Mouse (Mus musculus) adrenal gland, postnatal 10 days (tissue): ENCODE data around the gene Lrrc4c. TPM values are rescaled to one million over a fixed set of nuclear protein-coding genes. Genes with fewer than 3 reads are reported as not detected.

Source experiments
- DNase-seq: peaks from one replicate; pipeline ENCODE4 v3.0.0; 2021; ENCODE audit warnings: mixed read lengths
- long read RNA-seq, 2 experiments: library from polyadenylated mRNA; stranded (forward); transcript quantifications; one replicate each; pipeline ENCODE4 v2.0.0; 2021
- total RNA-seq, 2 experiments: library from RNA; stranded (reverse); gene quantifications; 2 replicates each; pipeline ENCODE4 v1.2.3; 2021

Gene Lrrc4c
- total RNA-seq: 1 to 10 TPM; 3.1 to 4.0 TPM
- long read RNA-seq, experiment 1, partial matches to known transcripts: 0 of 4 reads
- long read RNA-seq, experiment 1, other reads (novel, unspliced or antisense): 4 of 4 reads
- long read RNA-seq, experiment 2, transcript Lrrc4c-201 (3 exons, 3,492 nt): major isoform, 5 of 6 reads
- long read RNA-seq, experiment 2, partial matches to known transcripts: 0 of 6 reads
- long read RNA-seq, experiment 2, other reads (novel, unspliced or antisense): 1 of 6 reads

DNA sequence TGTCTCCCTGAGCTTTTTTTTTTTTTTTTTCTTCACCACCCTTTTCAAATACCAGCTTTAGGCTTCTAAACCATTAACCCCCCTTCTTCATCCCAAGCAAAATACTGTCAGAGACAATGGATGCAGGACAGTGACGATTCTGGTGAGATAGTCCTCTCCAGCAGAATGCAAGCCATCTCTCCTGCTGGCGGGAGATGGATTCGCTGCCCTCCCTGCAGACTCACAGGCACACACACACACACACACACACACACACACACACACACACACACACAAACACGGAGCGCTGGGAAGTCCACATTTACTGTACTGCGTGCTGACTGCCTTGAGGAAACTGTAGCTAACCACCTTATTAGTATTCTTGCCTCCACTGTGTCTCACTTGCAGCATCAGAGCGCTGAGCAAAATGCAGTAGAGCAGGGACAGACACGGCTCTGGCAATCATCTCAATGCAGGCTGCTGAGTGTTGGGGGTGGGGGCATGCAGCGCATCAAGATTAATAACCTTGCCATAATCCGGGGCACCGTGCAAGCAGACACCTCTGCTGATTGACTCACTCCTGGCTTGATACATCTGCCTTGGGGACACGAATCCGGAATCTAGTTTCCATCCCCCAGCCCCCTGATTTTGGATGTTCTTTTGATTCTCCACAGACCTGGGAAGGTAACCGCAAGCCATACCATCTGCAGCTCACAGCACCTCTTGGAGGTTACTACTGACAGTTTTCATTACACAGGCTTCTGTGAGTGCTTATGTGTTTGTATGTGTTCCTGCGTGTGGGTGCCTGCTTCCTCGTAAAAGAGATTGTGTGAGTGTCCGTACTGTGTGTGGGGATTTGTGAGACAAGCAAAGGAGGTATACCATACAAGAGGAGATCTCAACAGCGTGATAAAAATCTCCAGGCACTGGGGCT, at the start of gene Lrrc4c:
TSS of gene Lrrc4c (plus strand) at position 783 of the 913 bp plus-strand sequence.
- no peak for DNase-seq

DNA sequence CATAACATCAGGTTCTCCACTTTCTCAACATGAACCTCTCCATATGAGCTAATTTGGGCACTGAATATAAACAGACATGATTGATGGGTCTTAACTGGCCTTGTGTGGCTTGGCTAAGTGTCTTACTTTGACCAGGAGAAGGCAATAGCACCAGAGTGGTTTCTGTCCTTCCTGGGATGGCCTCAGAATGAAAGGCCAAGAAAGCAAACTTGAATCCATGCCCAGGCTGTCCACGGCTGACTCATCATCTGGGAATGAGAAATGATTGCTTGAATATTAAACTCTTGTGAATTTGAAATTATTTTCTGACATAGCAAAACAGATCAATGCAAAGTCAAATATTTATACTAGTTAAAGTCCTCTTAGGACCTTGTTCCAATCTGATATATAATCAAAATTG, 42.9 kb upstream of the Lrrc4c start:
- DNase-seq: peak; percentile 45

DNA sequence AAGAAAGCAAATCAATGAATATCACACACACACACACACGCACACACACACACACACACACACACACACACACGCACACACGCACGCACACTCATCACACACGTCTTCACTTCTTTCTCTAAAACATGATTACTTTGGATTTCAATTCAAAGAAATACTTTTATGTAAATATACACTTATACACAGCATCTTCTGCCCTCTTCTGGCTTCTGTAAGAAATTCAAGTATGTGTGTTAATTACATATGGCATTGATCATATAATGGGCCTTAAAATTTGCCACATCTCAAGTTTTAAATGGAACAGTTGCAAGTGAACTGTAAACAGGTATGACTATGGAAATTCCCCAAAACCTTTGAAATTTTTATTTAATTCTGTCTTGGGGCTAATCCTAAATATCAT, 35.0 kb upstream of the Lrrc4c start:
- DNase-seq: no peak

DNA sequence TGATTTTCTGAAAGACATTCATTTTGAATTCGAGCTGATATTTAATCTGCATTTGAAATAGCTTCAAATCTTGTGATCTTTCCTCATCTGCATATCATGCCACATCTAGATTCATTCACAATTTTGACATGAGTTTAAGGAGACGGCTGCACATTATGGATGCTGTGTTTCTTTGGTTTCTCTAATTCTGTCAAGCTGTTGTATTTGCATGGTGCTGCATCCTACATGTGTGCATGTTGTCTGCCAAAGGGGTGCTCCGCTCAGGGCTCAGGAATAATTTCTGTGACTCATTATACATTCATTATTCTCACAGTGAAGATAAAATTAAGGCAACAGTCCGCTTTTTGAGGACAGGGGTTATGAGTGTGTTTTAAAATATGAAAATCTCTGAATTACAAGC, 30.5 kb upstream of the Lrrc4c start:
- no peak for DNase-seq

DNA sequence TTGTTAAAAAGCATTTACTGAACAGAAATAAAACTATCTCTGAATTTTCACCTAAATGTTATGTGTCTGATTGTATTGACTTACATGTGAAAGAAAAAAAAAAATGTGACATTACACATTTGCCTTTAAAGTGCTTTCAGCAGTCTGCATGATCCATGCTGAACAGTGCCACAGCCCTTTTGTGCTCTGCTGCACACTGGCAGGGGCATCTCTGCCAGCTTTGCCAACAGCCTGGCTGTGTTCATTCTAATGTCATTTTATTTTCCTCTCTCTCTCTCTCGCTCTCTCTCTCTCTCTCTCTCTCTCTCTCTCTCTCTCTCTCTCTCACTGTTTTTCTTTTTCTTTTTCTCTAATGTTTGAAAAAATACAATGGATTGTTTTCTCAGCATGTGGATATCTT, 27.4 kb upstream of the Lrrc4c start:
- peak; percentile 6 for DNase-seq

DNA sequence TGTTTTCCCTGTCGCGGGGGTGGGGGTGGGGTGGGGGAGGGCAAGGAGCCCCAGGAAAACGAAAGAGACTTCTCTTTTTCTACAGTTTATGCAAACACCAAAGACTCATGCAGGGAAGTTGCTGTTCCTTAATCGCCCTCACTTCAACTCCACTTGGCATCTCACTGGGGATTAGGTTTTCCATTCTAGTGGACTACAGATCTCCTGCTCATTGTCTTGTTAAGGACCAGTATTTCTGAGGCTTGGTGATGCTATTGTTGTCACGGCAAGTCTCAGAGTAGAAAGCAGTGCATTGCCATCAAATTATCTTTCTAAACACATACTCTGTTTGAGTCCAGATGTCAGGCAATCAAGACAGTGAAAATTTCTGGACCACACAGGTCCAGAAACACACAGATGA, 2.9 kb upstream of the Lrrc4c start:
- DNase-seq: no peak

DNA sequence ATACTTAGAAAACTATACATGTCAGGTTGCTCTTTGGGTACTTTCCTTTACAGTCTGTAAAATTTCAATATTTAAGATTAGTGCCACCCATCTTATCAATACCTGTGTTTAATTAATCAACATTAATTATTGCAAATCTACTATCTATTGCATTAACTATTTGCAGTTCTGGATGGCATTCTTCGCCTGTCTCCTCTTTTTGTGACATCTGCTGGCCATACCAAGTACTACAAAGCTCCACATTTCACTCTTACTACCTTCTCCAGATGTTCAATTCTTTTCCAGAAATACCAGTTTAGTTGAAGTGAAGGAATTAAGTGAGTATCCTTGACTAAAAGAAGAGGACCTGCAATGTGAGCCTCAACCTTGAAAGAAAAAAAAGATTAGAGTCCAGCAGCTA, 1.4 kb upstream of the Lrrc4c start:
- no peak for DNase-seq

DNA sequence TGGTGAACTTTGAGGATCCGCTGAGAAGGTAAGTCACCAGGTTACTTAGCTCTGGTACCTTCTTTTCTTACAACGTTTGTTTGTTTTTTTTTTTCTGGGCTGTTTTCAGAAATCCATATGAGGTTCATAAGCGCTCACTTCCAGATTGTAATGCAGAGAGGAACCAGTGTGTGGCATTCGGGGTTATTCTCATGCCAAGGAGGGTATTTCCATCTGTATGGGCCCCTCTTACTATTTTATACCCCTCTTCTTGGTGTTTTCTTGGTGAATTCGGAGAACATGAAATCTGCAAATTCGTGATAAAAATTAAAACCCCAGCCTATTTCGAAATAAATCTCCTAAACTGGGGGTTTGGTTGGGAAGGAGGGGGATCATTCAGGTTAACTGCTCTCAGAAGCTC, 587 bp downstream of the Lrrc4c start:
- DNase-seq: no peak

DNA sequence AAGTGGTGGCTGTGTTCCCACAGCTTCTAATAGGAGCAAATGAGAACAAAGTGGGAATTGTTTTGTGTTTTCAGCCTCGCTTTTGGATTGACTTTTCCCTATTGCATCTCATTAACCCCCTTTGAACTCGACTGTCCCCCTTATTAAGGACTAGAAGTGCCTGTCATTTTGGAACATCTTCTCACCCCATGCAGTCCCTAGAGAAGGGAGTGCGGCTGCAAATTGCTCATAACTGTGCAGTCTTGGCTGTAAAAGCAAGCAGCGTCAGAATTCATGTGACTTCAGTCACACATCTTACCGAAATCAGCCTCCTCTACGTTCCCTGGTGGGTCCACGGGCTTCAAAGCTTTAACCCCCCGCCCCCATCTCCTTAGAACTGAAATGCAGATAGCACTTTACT, 1.2 kb downstream of the Lrrc4c start:
- no peak for DNase-seq

DNA sequence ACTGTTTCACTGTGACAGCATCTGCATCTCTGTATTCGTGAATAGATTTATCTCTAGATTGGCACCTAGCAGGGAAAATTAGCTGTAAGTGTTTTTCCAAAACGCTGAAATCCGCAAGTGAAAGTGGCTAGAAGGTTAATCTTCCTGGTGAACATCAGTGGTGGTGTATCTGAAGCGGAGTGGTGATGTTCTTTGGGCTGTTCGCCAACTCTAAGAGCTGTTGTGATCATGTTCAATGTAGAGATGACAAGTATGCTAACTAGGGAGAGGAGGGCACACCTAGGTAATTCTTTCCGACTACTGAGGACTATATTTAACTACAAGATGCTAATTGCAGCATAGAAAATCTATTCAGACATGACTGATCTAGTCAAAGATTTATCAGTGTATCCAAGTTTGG, 1.7 kb downstream of the Lrrc4c start:
- no peak for DNase-seq

DNA sequence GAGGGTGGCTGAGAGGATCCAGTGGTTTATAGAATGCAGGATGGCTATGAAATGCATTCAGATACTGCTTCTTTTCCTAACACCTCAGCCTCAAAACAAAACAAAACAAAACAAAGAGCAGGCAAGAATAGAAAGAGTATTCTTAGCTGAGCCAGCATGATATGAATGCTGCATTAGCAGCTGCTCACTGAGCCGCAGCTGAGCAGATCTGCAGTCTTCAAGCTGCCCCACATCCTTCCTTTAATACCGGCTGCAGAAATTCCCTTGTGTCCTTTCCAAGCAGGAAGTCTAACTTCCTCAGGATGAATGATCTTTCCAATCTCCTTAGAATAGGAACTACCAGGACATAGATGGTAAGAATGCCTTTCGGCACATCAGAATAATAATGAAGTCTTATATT, 16.7 kb downstream of the Lrrc4c start:
- no peak for DNase-seq

DNA sequence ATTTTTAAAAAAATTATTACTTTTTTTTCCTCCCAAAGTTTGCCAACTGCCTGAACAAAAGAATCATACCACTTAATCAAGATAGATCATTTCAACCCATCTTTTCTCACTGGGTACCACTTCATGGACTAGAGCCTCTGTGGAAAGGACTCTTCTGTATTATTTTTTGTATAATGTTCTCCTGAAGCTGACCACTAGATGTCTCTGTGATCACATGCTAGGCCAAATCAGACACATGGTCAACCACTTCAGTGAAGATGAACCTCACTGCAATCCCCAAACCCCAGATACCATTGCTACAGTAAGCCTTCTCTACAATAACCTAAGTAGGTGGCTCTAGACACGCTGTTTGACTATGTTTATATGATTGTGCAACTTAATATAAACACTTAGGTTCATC, 19.4 kb downstream of the Lrrc4c start:
- DNase-seq: peak; percentile 10

DNA sequence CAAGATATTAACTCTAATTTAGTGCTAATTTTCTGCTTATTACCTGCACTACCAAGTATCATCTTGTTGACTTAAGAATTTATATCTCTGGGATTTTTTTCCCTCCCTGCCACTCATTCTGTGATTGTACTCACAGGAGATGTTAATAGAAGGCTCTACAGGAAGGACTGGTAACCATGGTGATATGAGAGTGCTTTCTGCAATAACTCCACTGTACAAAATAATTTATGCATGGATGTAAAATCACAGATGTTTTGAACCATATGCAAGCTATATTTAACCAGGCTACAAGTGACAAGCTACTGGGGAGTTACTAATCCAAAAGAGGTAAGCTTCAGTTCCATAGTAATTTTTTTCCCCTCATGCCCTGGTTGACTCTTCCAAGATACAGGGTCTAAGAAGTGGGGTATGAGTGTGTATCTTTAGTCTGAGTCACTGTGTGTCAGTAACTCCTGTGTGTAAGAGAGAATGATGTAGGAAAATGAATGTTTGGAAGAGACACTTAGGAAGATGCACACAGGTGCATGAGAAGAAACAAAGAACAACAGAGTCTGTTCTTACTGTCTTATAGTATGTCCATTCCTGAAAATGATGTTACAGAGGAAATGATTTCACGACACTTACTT, 83.3 kb downstream of the Lrrc4c start:
- no peak for DNase-seq

DNA sequence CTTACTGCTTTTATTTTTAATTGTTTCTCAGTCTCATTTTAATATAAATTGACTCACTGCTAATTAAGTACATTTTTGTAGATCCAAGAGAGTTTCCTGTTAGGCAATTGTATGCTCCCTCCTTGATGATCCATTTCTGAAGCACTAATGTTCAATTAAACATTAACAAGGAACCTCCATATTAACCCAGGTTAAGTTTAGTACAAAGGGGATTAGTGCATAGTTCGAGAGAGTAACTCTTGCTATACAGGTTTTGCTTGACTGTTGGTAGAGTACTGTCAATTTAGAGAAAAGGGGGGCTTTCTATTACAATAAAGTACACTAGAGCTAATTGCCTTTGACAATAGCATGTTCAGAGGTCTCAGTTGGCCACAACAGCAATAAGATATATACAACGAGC, 84.5 kb downstream of the Lrrc4c start:
- DNase-seq: no peak

DNA sequence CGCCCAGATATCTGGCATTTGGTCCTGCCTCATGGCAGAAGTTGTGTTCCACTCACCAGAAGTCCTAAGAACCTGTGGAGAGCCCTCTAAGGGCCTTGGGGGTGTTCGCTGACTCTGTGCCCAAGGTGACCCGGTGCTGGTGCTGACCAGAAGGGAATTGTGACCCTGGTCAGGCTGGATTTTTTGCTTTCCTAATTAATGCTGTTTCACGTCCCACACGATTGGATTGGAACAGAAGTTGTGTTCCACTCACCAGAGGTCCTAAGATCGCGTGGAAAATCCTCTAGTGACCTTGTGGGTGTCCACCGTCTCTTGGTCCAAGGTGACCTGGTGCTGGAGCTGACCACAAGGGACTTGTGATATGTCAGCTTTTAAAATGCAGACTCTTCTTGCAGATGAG, 88.9 kb downstream of the Lrrc4c start:
- DNase-seq: no peak

DNA sequence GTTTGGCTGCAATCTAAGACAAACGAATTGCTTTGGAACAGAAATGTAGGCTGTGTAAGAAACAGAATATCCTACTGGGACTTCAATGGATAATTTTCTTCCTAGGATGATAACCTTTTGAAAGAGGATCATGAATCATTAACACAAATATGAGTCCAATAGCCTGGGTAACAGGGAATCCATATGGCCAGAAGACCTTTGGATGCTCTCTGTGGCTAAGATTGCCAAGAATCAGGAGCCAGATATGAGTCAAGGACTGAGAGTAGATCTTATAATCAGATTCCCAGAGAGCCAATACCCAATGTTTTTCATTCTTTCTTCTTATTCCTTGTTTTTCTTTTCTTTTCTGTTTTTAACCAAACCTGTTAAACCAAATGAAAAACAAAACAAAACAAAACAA, 93.2 kb downstream of the Lrrc4c start:
- DNase-seq: no peak

DNA sequence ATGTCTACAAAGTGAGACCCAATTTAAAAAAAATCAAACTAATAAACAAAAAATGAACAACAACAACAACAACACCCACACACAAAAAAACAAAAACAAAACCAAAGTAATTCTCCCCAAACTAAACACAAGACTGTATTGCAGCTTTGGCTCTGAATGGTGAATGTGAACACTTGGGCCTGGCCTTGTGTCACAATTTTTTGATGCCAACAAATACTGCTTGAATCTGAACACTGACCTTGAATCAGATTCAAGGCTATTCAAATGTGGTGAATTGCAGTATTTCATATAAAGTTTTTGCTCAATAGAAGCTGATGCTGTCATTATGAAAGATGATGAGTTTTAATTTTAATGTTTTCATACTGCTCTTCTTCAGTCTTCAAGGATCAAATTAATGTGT, 143.6 kb downstream of the Lrrc4c start:
- peak; percentile 10 for DNase-seq

DNA sequence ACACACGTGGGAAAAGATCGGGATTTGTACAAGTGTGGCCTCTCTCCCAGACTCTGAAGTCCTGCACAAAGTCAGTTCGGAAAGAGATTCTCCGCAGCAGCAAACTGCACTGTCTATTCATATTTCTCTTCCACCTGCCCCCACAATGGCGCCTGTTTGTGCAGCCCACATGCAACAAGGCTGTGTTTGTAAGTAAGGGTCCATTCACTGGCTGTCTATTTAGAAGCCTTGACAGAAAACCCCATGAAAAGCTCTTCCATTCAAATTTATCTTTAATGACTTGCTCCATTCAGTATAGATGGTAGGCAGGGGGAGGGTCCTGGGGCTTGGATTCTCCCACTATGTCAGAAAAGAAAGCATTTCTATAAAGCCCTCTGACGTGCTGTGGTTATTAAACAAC, 157.7 kb downstream of the Lrrc4c start:
- DNase-seq: no peak

DNA sequence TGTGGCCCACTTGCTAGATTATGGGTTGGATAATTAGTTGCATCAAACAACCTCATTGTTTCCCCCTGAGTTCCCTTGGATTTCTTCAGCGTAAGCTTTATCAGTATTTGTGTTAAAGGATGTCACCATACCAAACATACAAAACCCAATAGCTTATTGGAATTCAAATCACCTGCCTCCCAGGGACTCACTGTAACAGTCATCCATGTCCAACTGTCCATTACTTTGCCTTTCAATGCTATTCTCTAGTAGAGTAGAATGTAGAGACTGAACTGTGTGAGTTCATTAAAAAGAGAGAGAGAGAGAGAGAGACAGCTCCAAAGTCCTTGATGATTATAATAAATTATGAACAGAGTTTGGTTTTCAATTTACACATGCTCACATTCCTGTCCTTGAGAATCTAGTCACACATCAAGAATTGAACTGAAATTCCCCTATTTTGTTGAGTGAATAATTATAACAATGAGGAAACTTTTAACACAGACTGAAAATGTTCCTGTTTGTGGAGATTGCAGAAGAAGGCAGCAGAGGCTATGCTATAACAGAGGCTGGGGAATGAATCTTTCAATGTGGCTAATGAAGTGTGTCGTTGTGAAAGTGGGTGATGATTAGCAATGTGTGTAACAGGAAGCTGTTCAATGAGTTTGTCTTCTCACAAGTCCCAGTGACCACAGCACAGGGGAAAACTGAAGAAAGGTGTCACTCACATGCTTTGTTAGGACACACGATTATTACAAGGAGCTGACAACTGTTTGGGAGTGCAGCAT, 181.3 kb downstream of the Lrrc4c start:
- DNase-seq: no peak

DNA sequence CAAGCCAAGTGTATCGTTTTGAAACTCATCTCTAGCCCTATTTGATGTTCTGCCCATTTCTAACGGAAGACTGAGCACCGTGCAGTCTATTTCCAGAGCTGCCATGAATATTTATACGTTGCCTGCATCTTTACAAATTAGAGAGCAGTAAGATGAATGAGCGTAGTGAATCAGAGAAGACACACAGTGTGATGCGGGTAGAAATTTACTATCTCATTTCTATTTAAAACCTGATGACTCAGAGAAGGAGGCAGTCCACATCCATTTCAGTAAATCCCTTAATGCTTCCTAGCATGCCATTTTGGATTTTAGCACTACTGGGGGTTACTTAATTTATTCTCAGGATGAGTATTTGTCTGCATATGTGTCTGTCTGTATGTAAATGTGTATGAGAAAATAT, 186.2 kb downstream of the Lrrc4c start:
- DNase-seq: no peak

DNA sequence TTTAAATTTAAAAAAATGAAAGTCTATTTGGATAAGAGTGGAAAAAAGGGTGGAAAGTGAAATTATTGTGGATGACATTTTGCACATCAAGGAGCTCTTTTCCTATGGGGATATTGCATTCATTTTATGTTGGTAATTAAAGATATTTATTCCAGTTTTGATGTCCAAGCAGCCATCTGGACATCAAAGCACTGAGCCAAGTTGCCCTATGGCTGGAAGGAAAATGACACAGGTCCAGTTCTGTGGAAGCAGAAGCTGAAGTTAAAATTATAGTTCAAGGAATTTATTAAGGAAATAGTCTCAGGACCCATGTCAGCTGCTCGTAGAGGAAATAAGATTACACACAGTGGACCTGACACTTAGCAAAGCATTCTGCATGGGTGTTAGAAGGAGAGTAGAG, 187.7 kb downstream of the Lrrc4c start:
- no peak for DNase-seq

DNA sequence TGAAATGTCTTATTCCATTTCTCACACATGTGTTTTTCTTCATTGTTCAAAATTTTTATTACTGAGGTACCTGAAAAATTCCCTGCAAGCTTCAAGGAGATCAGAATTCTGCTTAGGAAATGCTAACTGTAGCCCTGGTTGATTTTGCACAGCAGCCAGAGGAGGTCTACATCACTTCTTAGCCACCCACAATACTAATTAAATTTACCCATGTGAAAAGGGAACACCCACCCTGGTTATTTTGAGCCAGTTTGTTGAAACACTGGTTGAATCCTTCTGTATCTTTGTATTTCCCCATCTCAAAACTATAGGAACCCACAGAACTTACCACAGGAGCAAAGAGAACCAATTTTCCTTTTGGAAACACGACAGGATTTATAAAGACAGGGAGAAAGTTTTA, 191.0 kb downstream of the Lrrc4c start:
- no peak for DNase-seq

DNA sequence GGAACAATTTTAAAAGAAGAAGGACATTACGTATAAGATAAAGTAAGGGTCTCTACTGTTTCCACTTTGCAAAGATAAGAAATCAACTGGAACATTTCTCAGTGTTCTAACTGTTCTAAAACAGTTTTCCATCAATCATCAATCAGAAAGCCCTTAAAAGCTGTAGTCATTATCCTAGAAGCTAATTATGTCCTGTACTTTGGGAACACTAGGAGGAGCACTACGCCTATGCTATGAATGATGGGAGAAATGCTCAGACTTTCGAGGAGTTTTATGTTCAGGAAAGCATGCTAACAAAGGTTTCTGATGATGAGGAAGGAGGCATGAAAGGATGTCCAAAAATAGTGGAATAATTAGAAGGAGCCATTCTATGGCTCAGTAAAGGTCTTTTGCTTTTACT, 219.5 kb downstream of the Lrrc4c start:
- no peak for DNase-seq
